Mouse (Mus musculus) brown adipose tissue, adult 24 weeks (tissue): ENCODE results near the gene Lexm. TPM values are rescaled to one million over a fixed set of nuclear protein-coding genes. Genes with fewer than 3 reads are reported as not detected.

Source experiments
- H3K27ac ChIP-seq: fragments of 200-500 bp; replicated peaks from 2 replicates; pipeline ENCODE4 v1.5.1; 2012; ENCODE audit warnings: low read depth, mild to moderate bottlenecking, low read length
- H3K4me1 ChIP-seq: fragments of 200-500 bp; 2 replicates; pipeline ENCODE4 v1.6.1; 2012; ENCODE audit warnings: low read length, mixed read lengths; ENCODE audit not compliant: control insufficient read depth, insufficient read depth, insufficient read length
- H3K4me3 ChIP-seq: fragments of 200-500 bp; 2 replicates; pipeline ENCODE4 v1.5.1; 2012; ENCODE audit warnings: low read depth, mild to moderate bottlenecking, low read length, moderate library complexity; ENCODE audit not compliant: insufficient read depth
- polyA plus RNA-seq: library from polyadenylated mRNA; stranded (reverse); fragments of >200 nt; gene quantifications from 2 replicates; pipeline ENCODE4 v1.2.4, GENCODE M21; 2012; ENCODE audit not compliant: missing spikeins, insufficient read depth, insufficient read length

Lexm gene
- polyA plus RNA-seq, 1 experiment = not detected

DNA sequence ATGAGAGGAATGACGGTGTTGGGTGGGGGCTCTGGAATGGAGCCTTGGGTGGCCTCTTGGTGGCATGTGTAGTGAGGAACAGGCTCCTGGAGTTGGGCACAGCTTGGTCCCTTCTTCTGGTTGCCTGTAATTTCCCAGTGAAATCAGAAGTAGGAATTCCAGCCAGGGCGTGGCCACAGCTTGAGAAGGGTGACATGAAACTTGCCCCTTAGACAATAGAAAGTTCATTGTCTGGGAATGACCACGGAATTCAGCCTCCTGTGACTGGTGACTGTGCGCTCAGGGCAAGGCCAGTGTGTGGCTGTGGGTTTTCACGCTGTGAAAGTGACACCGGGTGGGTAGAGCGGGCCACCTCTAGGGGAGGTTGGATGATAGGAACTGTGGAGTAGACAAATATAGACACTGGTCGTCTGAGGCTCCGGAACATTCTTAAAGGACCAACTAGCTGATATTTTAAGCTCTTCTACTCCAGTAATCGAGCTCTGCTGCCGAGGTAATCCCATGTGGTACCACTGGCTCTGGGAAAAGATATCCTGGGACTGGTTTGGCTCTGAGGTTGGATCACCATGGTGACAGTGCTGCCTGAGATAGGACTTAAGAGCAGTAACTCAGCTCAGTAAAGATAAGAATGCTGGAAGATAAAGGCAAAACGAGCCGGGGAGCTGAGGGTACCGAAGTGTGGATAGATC lies 35.7 kb downstream of the Lexm start:
- H3K27ac ChIP-seq = no peak overlapping the region
- no peak overlapping the region for H3K4me3 ChIP-seq
- H3K4me1 ChIP-seq = no peaks in the 10 kb centered on the region

- no peak overlapping the region for H3K4me3 ChIP-seq
- H3K27ac ChIP-seq = no peak overlapping the region
- no peaks in the 10 kb centered on the region for H3K4me1 ChIP-seq
Measured at GRCm38 (mm10) chr4:106577511-106577910, 39.5 kb downstream of the Lexm start.

GRCm38 (mm10) chr4:106575022-106575421 lies 42.0 kb downstream of the Lexm start:
- H3K4me1 ChIP-seq = no peaks in the 10 kb centered on the region
- H3K27ac ChIP-seq = no peak overlapping the region
- no peak overlapping the region for H3K4me3 ChIP-seq

DNA sequence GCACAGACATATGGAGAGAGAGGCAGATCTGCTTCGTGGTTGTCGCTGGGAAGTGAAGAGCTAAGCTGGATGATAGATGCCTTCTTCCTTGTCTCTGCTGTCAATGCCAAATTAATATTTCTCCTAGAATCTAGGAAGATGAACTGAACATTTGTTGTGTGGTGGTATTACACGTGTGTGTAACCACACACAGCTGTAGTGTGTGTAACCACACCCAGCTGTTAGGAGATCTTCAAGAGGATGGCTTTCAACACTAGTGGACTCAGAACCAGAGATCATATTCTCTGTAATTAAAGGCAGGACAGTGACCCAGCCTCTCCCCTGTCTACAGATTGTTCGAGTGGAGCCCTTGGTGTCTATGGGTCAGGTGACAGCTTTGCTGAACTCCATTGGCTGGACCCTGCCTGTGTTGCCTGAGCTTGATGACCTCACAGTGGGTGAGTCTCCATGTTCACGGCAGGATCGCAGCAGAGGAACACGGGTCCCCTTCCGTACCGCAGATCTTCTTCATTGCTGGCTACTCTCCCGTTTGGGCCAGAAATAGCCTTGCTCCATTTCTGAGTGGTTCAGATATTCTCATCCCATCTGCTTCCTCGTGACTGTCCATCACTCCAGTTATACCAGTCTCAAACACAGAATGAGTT lies 45.8 kb downstream of the Lexm start:
- no peaks in the 10 kb centered on the region for H3K4me1 ChIP-seq
- no peak overlapping the region for H3K27ac ChIP-seq
- H3K4me3 ChIP-seq = no peak overlapping the region

GRCm38 (mm10) chr4:106569680-106570079 lies 47.4 kb downstream of the Lexm start:
- H3K4me3 ChIP-seq = no peak overlapping the region

GRCm38 (mm10) chr4:106564161-106564560 lies 52.9 kb downstream of the Lexm start:
- Histone ChIP-seq H3K4me3 (no peak overlapping the region), H3K4me1 (no peaks in the 10 kb centered on the region; the same call in 1 of the 2 replicates), H3K27ac (no peak overlapping the region)

More at GRCm38 (mm10) chr4:106569680-106570079, 47.4 kb downstream of the Lexm start:
- H3K4me1 ChIP-seq = no peaks in the 10 kb centered on the region
- H3K27ac ChIP-seq = no peak overlapping the region

GRCm38 (mm10) chr4:106562837-106563790 lies 53.9 kb downstream of the Lexm start:
- Histone ChIP-seq H3K4me1 (no peaks in the 10 kb centered on the region; the same call in 1 of the 2 replicates), H3K4me3 (no peak overlapping the region), H3K27ac (no peak overlapping the region)

DNA sequence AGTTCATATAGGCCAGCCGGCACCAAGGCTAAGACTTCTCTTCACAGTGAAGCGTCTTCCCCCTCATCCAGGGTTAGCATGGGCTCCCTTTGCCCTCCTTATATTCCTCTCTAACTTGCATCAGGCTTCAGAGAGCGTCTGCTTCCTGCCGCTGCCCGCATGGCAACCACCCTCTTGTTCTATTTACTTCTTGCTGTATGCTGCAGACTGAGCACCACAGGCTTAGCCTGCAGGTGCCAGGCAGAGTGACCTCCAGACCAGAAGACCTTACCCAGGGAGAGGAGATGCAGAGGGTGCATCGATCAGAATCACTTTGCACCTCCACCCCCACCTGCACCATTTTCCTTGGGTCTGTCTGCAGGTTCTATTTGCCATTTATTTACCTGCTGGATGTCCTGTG lies 55.0 kb downstream of the Lexm start:
- Histone ChIP-seq H3K4me1 (no peaks in the 10 kb centered on the region; the same call in 1 of the 2 replicates), H3K4me3 (peak overlapping the region; percentile 68), H3K27ac (no peak overlapping the region)

DNA sequence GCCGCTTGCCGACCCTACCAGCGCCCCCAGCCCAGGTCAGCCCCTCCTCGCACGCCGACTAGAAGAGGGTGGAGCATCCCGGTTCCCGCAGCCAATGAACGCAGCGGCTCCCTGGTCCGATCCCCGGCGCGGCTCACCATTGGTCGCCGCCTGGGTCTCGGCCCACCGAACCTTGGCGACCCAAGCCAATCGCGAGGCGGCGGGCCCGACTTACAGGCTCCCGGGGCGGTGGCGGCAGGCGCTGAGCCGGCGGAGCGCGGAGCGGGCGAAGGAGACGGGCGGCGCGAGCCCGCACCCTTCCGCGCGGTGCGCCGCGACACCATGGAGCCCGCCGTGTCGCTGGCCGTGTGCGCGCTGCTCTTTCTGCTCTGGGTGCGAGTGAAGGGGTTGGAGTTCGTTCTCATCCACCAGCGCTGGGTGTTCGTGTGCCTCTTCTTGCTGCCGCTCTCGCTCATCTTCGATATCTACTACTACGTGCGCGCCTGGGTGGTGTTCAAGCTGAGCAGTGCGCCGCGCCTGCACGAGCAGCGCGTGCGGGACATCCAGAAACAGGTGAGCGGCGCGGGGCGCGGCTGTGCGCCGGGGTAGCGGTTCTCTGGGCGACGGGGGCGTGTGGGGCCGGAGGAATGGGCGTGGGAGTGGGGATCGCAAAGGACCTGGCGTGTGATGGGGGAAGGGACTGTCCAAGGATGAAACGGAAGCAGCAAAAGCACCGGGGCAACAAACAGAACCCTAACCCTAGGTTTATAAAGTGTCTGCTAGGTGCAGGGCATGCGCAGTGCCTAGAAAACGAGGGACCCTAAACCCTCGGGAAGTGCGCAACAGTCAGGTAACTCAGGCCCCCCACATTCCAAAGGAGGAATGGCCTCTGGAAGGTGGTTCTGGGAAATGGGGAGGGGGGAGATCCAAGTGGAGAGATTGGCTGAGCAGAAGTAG lies 55.9 kb downstream of the Lexm start, which contains the start of gene Dhcr24:
Gene Dhcr24 (plus strand): TSS at position 193 of the 936 bp plus-strand sequence.
- Histone ChIP-seq H3K4me1 (no peaks in the 10 kb centered on the region; the same call in 1 of the 2 replicates), H3K4me3 (peak within 1 kb of the TSS; percentile 68), H3K27ac (no peak within 1 kb of the TSS)

GRCm38 (mm10) chr4:106560213-106560845 lies 56.7 kb downstream of the Lexm start:
- H3K4me3 ChIP-seq = peak overlapping the region; percentile 68
- no peaks in the 10 kb centered on the region; the same call in 1 of the 2 replicates for H3K4me1 ChIP-seq
- no peak overlapping the region for H3K27ac ChIP-seq

DNA sequence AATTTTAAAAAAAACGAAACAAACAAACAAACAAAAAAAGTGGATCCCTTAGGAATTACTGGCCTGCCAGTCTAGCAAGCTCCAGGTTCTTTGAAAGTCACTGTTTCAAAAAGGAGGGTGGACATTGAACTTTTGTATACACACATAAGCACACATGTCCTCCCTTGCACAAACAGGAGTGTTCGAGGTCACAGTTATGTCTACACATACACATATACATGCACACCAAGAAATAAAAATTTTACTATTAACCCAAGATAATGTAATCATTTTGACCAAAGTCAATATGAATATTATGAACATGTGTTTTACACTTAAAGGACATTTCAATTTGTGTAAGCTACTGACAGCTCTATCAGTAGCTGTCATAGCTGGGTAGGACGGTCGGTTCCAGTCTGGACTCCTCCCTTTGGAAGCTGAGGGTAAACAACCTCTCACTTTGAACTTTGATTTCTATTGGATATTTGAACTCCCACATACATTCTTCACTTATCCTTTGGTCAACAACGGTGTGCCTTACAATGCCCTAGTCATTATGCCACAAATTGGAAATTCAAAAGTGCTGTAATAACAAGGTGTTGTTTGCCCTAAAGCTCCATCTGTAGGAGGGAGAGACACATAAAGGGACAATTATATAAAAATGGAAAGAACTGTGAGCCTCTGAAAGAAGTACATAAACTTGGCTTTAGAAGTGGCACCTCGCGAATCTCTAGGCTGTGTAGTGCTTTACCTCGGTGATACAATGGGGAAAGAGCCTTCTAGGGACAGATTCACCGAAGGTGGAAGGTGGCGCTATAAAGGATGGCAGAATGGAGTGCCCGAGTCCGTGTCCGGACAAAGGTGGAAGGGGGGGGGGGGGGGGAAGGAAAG lies 57.5 kb downstream of the Lexm start:
- no peak overlapping the region for H3K27ac ChIP-seq
- H3K4me1 ChIP-seq = no peaks in the 10 kb centered on the region; the same call in 1 of the 2 replicates
- no peak overlapping the region for H3K4me3 ChIP-seq

DNA sequence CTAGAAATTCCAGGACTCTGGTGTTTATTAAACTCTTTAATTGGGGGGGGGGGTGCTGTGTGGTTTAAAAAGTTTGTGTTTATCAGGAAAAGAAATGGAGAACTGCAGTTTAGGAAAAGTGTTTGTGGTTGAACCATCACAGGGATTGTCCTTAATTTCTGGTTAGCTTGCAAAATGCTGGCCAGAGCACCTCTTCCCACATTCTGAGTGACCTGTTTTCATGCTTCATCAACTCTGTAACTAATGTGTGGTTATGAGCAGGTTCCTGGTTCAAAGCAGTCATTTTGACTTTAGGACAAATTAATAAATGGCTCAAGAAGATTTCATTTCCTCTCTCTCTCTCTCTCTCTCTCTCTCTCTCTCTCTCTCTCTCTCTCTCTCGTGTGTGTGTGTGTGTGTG lies 59.1 kb downstream of the Lexm start:
- Histone ChIP-seq H3K4me3 (no peak overlapping the region), H3K4me1 (no peaks in the 10 kb centered on the region; the same call in 1 of the 2 replicates), H3K27ac (no peak overlapping the region)

- Histone ChIP-seq H3K27ac (no peak overlapping the region), H3K4me1 (no peaks in the 10 kb centered on the region; the same call in 1 of the 2 replicates), H3K4me3 (no peak overlapping the region)
Measured at GRCm38 (mm10) chr4:106557262-106557661, 59.8 kb downstream of the Lexm start.
